In genomic region chr14:14632951-14633931, GRCm38 (mm10) we compare ENCODE assay signal across 7 mouse cellular contexts.
DNase-seq lines count a peak whose midpoint lies in the region; ATAC-seq and TF ChIP-seq lines count a peak whose summit lies in the region.

No protein-coding gene starts in this region.

- TF ChIP-seq CTCF in Patski (IDR thresholded peaks at IDR 0.05) = no peak
- no peak for TF ChIP-seq CTCF in cortical plate, adult 2 months (IDR thresholded peaks at IDR 0.05; ENCODE audit: extremely low read depth, insufficient read depth, low read length)

- peaks cover 1% of the 10 kb centered on the region; the same call in 1 of the 2 replicates for H3K4me1 ChIP-seq in cortical plate, adult 2 months (ENCODE audit: control insufficient read depth, insufficient read depth, low read length)

- peak overlapping the region; percentile 1; the same call in 1 of the 2 replicates for H3K27ac ChIP-seq in cortical plate, adult 2 months (ENCODE audit: insufficient read depth, low read length)

- no peaks in the 10 kb centered on the region for H3K27me3 ChIP-seq in Patski

- in situ Hi-C loops in Patski (cut with MboI; ENCODE audit: low pct_unique_long_range_greater_than_20kb) = no loop called here

- no peak for TF ChIP-seq POLR2A in cortical plate, adult 2 months (IDR thresholded peaks at IDR 0.05; ENCODE audit: extremely low read depth, insufficient read depth, low read length)

- H3K4me3 ChIP-seq in cortical plate, adult 2 months (ENCODE audit: insufficient read depth, low read length) = no peak overlapping the region

- intact Hi-C loops in left cerebral cortex, postnatal 10 days (cut with DNase I) = no loop called here

- peak; percentile 83 for ATAC-seq in Patski
- peak; percentile 67 for ATAC-seq in megakaryocyte progenitor cell, adult 5-6 weeks (replicated peaks; ENCODE audit: poor library complexity)

- peak; percentile 84 for DNase-seq in Patski (ENCODE audit: low read depth, low spot score)
- peak; percentile 17 for DNase-seq in gastrocnemius, postnatal 10 days
- peak; percentile 92 for DNase-seq in induced T-regulatory cell, adult 2 months (ENCODE audit: low read depth)
- DNase-seq in left cerebral cortex, postnatal 10 days (ENCODE audit: extremely low spot score in 1 of 2, low spot score in 2 of 2) = peak; percentile 4 to 62
- peak; percentile 32 for DNase-seq in skeletal muscle tissue, adult 2 months (ENCODE audit: low read depth, low spot score)

- POLR2A ChIA-PET in Patski (lab: Charles Lee) = no interaction called here

- CTCF ChIA-PET in Patski (lab: Charles Lee) = interaction anchor here (1.4 kb wide), 1 partner anchor 12 kb away, joined by 4 read pairs; no protein-coding TSS in a partner anchor

Comparison
In these comparisons a context has a peak if more than half of its experiments do, and no peak if none do; other contexts are left out.
1. DNase-seq: peak in every context shown above with its lines; median percentile 92 in induced T-regulatory cell, adult 2 months; 84 in Patski; 33 in left cerebral cortex, postnatal 10 days; 32 in skeletal muscle tissue, adult 2 months; 17 in gastrocnemius, postnatal 10 days.